Mouse (Mus musculus) brain, adult 2 months (tissue): ENCODE measurements at regions not wholly inside any gene's neighbourhood (a gene's known extent, or its start where the extent isn't known, plus 50 kb on each side); places are given as distances from the start of the nearest gene placed in this dataset.
A peak's percentile ranks its signal among the peaks of the same experiment; 100 is the strongest.

Source experiments
- DNase-seq: peaks from one replicate; pipeline ENCODE4 v3.0.0; 2011; ENCODE audit warnings: low read depth, low spot score

- DNase-seq = no peak
Measured at GRCm38 (mm10) chr4:71811444-71811843, 53.7 kb upstream of the Gm11232 start.

- DNase-seq = peak; percentile 61
Measured at GRCm38 (mm10) chr4:71808271-71808670, 50.5 kb upstream of the Gm11232 start.
